Mouse (Mus musculus) heart, embryonic 16.5 days (tissue): Measurements from ENCODE around the gene Inhbb. TPM values are rescaled to one million over a fixed set of nuclear protein-coding genes. Genes with fewer than 3 reads are reported as not detected.

Source experiments
- ATAC-seq: fragments of 200-750 bp; cut with Nextera tagmentation; replicated peaks from 2 replicates; pipeline ENCODE4 v1.8.0; 2017; ENCODE audit warnings: moderate number of reproducible peaks; ENCODE audit not compliant: insufficient read depth, low FRiP score; ENCODE audit errors: extremely low read depth
- H3K27ac ChIP-seq: fragments of 300-500 bp; sonication (generic); 2 replicates; pipeline ENCODE4 v1.5.1; 2014; ENCODE audit warnings: mild to moderate bottlenecking, low read length, control low read depth, moderate library complexity
- H3K27me3 ChIP-seq: fragments of 300-500 bp; sonication (generic); 2 replicates; pipeline ENCODE4 v1.6.1; 2014; ENCODE audit warnings: low read length, mixed read lengths; ENCODE audit not compliant: control insufficient read depth, insufficient read depth
- H3K36me3 ChIP-seq: fragments of 300-500 bp; sonication (generic); 2 replicates; pipeline ENCODE4 v1.6.1; 2014; ENCODE audit not compliant: control insufficient read depth, insufficient read depth
- H3K4me1 ChIP-seq: fragments of 300-500 bp; sonication (generic); 2 replicates; pipeline ENCODE4 v1.6.1; 2014; ENCODE audit warnings: low read length, mixed read lengths; ENCODE audit not compliant: control insufficient read depth, insufficient read depth
- H3K4me2 ChIP-seq: fragments of 300-500 bp; sonication (generic); 2 replicates; pipeline ENCODE4 v1.6.1; 2014; ENCODE audit warnings: low read depth, mild to moderate bottlenecking, control low read depth, low read length
- H3K4me3 ChIP-seq: fragments of 300-500 bp; sonication (generic); 2 replicates; pipeline ENCODE4 v1.5.1; 2014; ENCODE audit warnings: mild to moderate bottlenecking, control low read depth, low read length
- H3K9ac ChIP-seq: fragments of 300-500 bp; sonication (generic); 2 replicates; pipeline ENCODE4 v1.6.1; 2014; ENCODE audit warnings: low read length, control low read depth
- H3K9me3 ChIP-seq: fragments of 300-500 bp; sonication (generic); replicated peaks from 2 replicates; pipeline ENCODE4 v1.6.1; 2016; ENCODE audit warnings: low read length; ENCODE audit not compliant: control insufficient read depth
- WGBS: fragments of 180-500 bp; shearing (Covaris S2); extraction: QIAGEN DNeasy Blood & Tissue Kit; methylation state at CpG from one replicate; pipeline ENCODE4 v1.1.7; 2014; 5-methylcytosine and 5-hydroxymethylcytosine counted together
- polyA plus RNA-seq: library from polyadenylated mRNA; unstranded; fragments of >200 nt; fragmentation: Nextera tagmentation; extraction: Ambion mirVana; gene quantifications from 2 replicates; pipeline ENCODE4 v1.2.1, GENCODE M21; 2015

Inhbb gene
- polyA plus RNA-seq, 1 experiment from 2014 or later: 0.46 TPM

- no peak overlapping the region for H3K9ac ChIP-seq
- WGBS: 86% methylated on average over 8 of the region's 8 CpGs
- ATAC-seq: no peak
- no peaks in the 10 kb centered on the region for H3K36me3 ChIP-seq
- no peak overlapping the region for H3K4me2 ChIP-seq
- peaks cover 4% of the 10 kb centered on the region for H3K4me1 ChIP-seq
- no peaks in the 10 kb centered on the region for H3K9me3 ChIP-seq
- peaks cover 40% of the 10 kb centered on the region for H3K27me3 ChIP-seq
- H3K4me3 ChIP-seq: no peak overlapping the region
- H3K27ac ChIP-seq: no peak overlapping the region
These were observed 6.9 kb downstream of the Inhbb start for GRCm38 (mm10) chr1:119415151-119415550.

- H3K27ac ChIP-seq: no peak overlapping the region
- H3K27me3 ChIP-seq: peaks cover 3% of the 10 kb centered on the region; the same call in 1 of the 2 replicates
- H3K4me2 ChIP-seq: no peak overlapping the region
- H3K4me3 ChIP-seq: no peak overlapping the region
- no peak for ATAC-seq
- H3K36me3 ChIP-seq: no peaks in the 10 kb centered on the region
- peaks cover 4% of the 10 kb centered on the region; the same call in 1 of the 2 replicates for H3K4me1 ChIP-seq
- no peak overlapping the region for H3K9ac ChIP-seq
- 83% methylated on average over 5 of the region's 5 CpGs for WGBS
- no peaks in the 10 kb centered on the region for H3K9me3 ChIP-seq
These were observed 11.4 kb downstream of the Inhbb start for GRCm38 (mm10) chr1:119410661-119411060.

GRCm38 (mm10) chr1:119409599-119410168 lies 12.4 kb downstream of the Inhbb start:
- Histone ChIP-seq H3K27ac (no peak overlapping the region), H3K27me3 (peaks cover 3% of the 10 kb centered on the region; the same call in 1 of the 2 replicates), H3K4me1 (peaks cover 10% of the 10 kb centered on the region), H3K36me3 (no peaks in the 10 kb centered on the region), H3K9me3 (no peaks in the 10 kb centered on the region), H3K9ac (no peak overlapping the region), H3K4me3 (no peak overlapping the region), H3K4me2 (no peak overlapping the region)
- WGBS: 66% methylated on average over 5 of the region's 5 CpGs
- no peak for ATAC-seq

GRCm38 (mm10) chr1:119409106-119409505 lies 12.9 kb downstream of the Inhbb start:
- Histone ChIP-seq H3K9me3 (no peaks in the 10 kb centered on the region), H3K27ac (no peak overlapping the region), H3K27me3 (peaks cover 3% of the 10 kb centered on the region; the same call in 1 of the 2 replicates), H3K4me3 (no peak overlapping the region), H3K4me1 (peaks cover 14% of the 10 kb centered on the region), H3K4me2 (no peak overlapping the region), H3K36me3 (no peaks in the 10 kb centered on the region), H3K9ac (no peak overlapping the region)
- WGBS: 78% methylated on average over 7 of the region's 7 CpGs
- ATAC-seq: no peak

GRCm38 (mm10) chr1:119407691-119408315 lies 14.2 kb downstream of the Inhbb start:
- ATAC-seq: no peak
- no peak overlapping the region for H3K9ac ChIP-seq
- 57% methylated on average over 6 of the region's 6 CpGs for WGBS
- H3K4me1 ChIP-seq: peaks cover 14% of the 10 kb centered on the region
- no peaks in the 10 kb centered on the region for H3K36me3 ChIP-seq
- no peak overlapping the region for H3K27ac ChIP-seq
- H3K9me3 ChIP-seq: no peaks in the 10 kb centered on the region
- peaks cover 3% of the 10 kb centered on the region; the same call in 1 of the 2 replicates for H3K27me3 ChIP-seq
- H3K4me3 ChIP-seq: no peak overlapping the region
- no peak overlapping the region for H3K4me2 ChIP-seq

GRCm38 (mm10) chr1:119404798-119405197 lies 17.2 kb downstream of the Inhbb start:
- WGBS: 9% methylated on average over 3 of the region's 3 CpGs
- ATAC-seq: peak; percentile 53; the same call in 1 of the 2 replicates
- Histone ChIP-seq H3K4me1 (peaks cover 10% of the 10 kb centered on the region), H3K4me3 (no peak overlapping the region), H3K27ac (no peak overlapping the region), H3K36me3 (no peaks in the 10 kb centered on the region), H3K4me2 (no peak overlapping the region), H3K27me3 (no peaks in the 10 kb centered on the region), H3K9ac (no peak overlapping the region), H3K9me3 (no peaks in the 10 kb centered on the region)

GRCm38 (mm10) chr1:119404341-119404740 lies 17.7 kb downstream of the Inhbb start:
- Histone ChIP-seq H3K4me2 (no peak overlapping the region), H3K4me1 (peaks cover 9% of the 10 kb centered on the region; the same call in 1 of the 2 replicates), H3K27me3 (no peaks in the 10 kb centered on the region), H3K36me3 (no peaks in the 10 kb centered on the region), H3K9ac (no peak overlapping the region), H3K27ac (no peak overlapping the region), H3K4me3 (no peak overlapping the region), H3K9me3 (no peaks in the 10 kb centered on the region)
- no peak for ATAC-seq
- 64% methylated on average over 4 of the region's 4 CpGs for WGBS

- Histone ChIP-seq H3K27ac (no peak overlapping the region), H3K4me3 (no peak overlapping the region), H3K4me2 (no peak overlapping the region), H3K4me1 (peaks cover 18% of the 10 kb centered on the region), H3K9me3 (no peaks in the 10 kb centered on the region), H3K36me3 (no peaks in the 10 kb centered on the region), H3K27me3 (no peaks in the 10 kb centered on the region), H3K9ac (no peak overlapping the region)
- 66% methylated on average over 4 of the region's 4 CpGs for WGBS
- ATAC-seq: no peak
These were observed 20.8 kb downstream of the Inhbb start for GRCm38 (mm10) chr1:119401249-119401648.

- 71% methylated on average over 2 of the region's 2 CpGs for WGBS
- Histone ChIP-seq H3K27ac (no peak overlapping the region), H3K4me1 (peaks cover 10% of the 10 kb centered on the region), H3K9ac (no peak overlapping the region), H3K27me3 (no peaks in the 10 kb centered on the region), H3K4me2 (no peak overlapping the region), H3K4me3 (no peak overlapping the region), H3K9me3 (no peaks in the 10 kb centered on the region), H3K36me3 (no peaks in the 10 kb centered on the region)
- no peak for ATAC-seq
These were observed 23.4 kb downstream of the Inhbb start for GRCm38 (mm10) chr1:119398640-119399039.
